Mouse (Mus musculus) thymus, adult 2 months (tissue): Measurements from ENCODE around the gene Cbx6.
"Not testable (repeated sequence)": the region's sequence is repeated elsewhere in the genome, so short reads cannot be mapped to it uniquely, and the experiment has no call there.

ENCODE experiments used
- CTCF ChIP-seq: fragments of 200-500 bp; IDR thresholded peaks from 2 replicates; pipeline ENCODE4 v1.5.1; 2012; ENCODE audit warnings: mild to moderate bottlenecking, control low read depth, low read length, moderate library complexity, borderline replicate concordance; ENCODE audit not compliant: control insufficient read depth, poor library complexity, insufficient read depth; ENCODE audit errors: extremely low read depth
- POLR2A ChIP-seq: fragments of 200-500 bp; IDR thresholded peaks from 2 replicates; pipeline ENCODE4 v1.6.1; 2012; ENCODE audit warnings: mild to moderate bottlenecking, low read length, control low read depth, moderate library complexity; ENCODE audit not compliant: control insufficient read depth, poor library complexity, insufficient read depth; ENCODE audit errors: extremely low read depth

GRCm38 (mm10) chr15:79812840-79813239 lies 21.6 kb downstream of the Cbx6 start:
- not testable (repeated sequence) for TF ChIP-seq CTCF, POLR2A
